Mouse (Mus musculus) limb, embryonic 13.5 days (tissue): ENCODE measurements around the gene Nmnat2. TPM values are rescaled to one million over a fixed set of nuclear protein-coding genes. Genes with fewer than 3 reads are reported as not detected.

Source experiments
- ATAC-seq: fragments of 200-750 bp; cut with Nextera tagmentation; 2 replicates; pipeline ENCODE4 v1.8.0; 2017; ENCODE audit warnings: low read depth, moderate number of reproducible peaks, moderate TSS enrichment; ENCODE audit not compliant: low FRiP score
- H3K27ac ChIP-seq: fragments of 300-500 bp; sonication (generic); 2 replicates; pipeline ENCODE4 v1.5.1; 2015; ENCODE audit warnings: inconsistent platforms, mild to moderate bottlenecking, moderate library complexity
- H3K27me3 ChIP-seq: fragments of 300-500 bp; sonication (generic); 2 replicates; pipeline ENCODE4 v1.6.1; 2015; ENCODE audit warnings: mild to moderate bottlenecking, inconsistent platforms
- H3K36me3 ChIP-seq: fragments of 300-500 bp; sonication (generic); 2 replicates; pipeline ENCODE4 v1.6.1; 2015; ENCODE audit warnings: inconsistent platforms, mild to moderate bottlenecking, moderate library complexity
- H3K4me1 ChIP-seq: fragments of 300-500 bp; sonication (generic); 2 replicates; pipeline ENCODE4 v1.6.1; 2015; ENCODE audit warnings: inconsistent platforms
- H3K4me2 ChIP-seq: fragments of 300-500 bp; sonication (generic); replicated peaks from 2 replicates; pipeline ENCODE4 v1.6.1; 2015; ENCODE audit warnings: inconsistent platforms, mild to moderate bottlenecking, moderate library complexity
- H3K4me3 ChIP-seq: fragments of 300-500 bp; sonication (generic); 2 replicates; pipeline ENCODE4 v1.5.1; 2015; ENCODE audit warnings: moderate library complexity, mild to moderate bottlenecking, inconsistent platforms
- H3K9ac ChIP-seq: fragments of 300-500 bp; sonication (generic); 2 replicates; pipeline ENCODE4 v1.6.1; 2015; ENCODE audit warnings: mild to moderate bottlenecking, inconsistent platforms
- H3K9me3 ChIP-seq: fragments of 300-500 bp; sonication (generic); 2 replicates; pipeline ENCODE4 v1.6.1; 2016; ENCODE audit warnings: inconsistent platforms
- WGBS: fragments of 180-500 bp; shearing (Covaris S2); methylation state at CpG from one replicate; pipeline ENCODE4 v1.1.7; 2015; 5-methylcytosine and 5-hydroxymethylcytosine counted together
- polyA plus RNA-seq: library from polyadenylated mRNA; unstranded; fragments of >200 nt; fragmentation: Nextera tagmentation; extraction: Ambion mirVana; gene quantifications from 2 replicates; pipeline ENCODE4 v1.2.1, GENCODE M21; 2015

Gene Nmnat2
- 0.91 and 1.5 TPM in 2 replicates for polyA plus RNA-seq

- no peak within 1 kb of the TSS for H3K9ac ChIP-seq
- peaks cover 17% of the 10 kb centered on the region for H3K4me1 ChIP-seq
- H3K27ac ChIP-seq = no peak within 1 kb of the TSS
- peaks cover 62% of the 10 kb centered on the region for H3K27me3 ChIP-seq
- no peaks in the 10 kb centered on the region for H3K36me3 ChIP-seq
- H3K4me3 ChIP-seq = peak within 1 kb of the TSS; percentile 48
- WGBS = under 1% methylated on average over 42 of the region's 42 CpGs
- ATAC-seq = no peak; the same call in 1 of the 2 replicates
- peak within 1 kb of the TSS; percentile 77 for H3K4me2 ChIP-seq
- H3K9me3 ChIP-seq = no peaks in the 10 kb centered on the region
These were observed at the start of gene Nmnat2 for GRCm38 (mm10) chr1:152954821-152955523. Gene Nmnat2, plus strand, starts transcription at chr1:152954993.

DNA sequence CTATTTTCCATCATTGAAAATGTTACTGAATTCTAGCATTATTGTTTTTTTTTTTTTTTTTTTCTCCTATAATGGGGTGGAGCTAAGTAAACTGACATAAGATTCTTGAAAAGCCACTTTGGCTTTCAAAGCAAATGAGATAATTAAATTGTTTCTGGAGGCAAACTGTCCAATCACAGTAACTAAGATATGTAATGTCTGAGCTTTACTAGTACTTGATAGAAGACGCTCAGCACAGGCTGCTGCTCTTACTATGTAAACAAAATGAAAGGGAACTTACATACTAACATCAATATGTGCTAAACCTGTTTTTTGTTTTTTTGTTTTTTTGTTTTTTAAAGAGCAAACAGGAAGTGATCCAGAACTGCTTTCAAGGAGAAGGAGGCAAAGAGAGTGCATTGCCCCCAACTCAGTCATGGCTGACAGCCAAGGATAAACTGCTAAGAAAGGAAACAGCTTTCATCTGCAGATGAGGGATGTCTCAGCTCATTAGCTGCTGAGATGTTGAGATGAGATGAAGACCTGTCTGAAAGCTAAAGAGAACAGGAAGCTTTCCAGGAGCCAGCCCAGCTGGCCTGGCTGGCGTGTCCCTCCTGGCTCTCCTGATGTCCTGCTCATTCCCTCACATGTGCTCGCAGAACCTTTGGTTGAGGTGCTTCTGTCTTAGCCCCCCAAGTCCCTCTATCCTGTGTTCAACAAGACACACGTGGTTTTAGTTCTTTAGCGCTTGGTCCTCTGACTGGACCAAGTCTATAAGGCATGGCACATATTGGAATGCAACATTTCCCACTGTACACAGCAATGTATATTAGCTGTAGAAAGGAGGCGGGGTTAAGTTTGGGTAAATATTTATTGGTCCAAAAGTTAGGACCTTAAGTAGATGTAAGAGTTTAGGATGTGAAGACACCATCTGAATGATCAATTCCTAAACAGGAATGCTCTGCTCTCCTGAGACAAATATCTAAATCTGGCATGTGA, 41.0 kb upstream of the Nmnat2 start:
- no peak overlapping the region for H3K4me2 ChIP-seq
- H3K9ac ChIP-seq = no peak overlapping the region
- H3K27ac ChIP-seq = no peak overlapping the region
- ATAC-seq = no peak
- H3K4me3 ChIP-seq = no peak overlapping the region
- no peaks in the 10 kb centered on the region for H3K4me1 ChIP-seq
- H3K9me3 ChIP-seq = no peaks in the 10 kb centered on the region
- WGBS = 73% methylated on average over 6 of the region's 6 CpGs
- no peaks in the 10 kb centered on the region for H3K36me3 ChIP-seq
- no peaks in the 10 kb centered on the region for H3K27me3 ChIP-seq

DNA sequence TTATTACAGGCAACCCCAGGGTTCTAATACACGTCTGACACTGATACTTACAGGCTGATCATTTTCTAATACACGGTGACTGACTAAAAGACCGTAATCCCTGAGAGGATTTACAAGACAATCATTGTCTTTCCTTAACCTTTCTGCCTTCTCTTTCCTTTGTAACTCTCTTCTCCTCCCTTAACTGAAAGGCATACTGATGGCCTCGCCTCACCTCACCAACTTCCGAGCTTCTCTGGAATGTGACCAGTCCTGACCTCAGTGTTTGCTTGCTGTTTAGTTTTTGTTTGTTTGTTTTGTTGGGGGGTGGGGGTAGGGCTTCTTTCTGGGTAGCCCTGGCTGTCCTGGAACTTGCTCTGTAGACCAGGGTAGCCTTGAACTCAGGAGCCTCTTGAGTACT, 39.0 kb upstream of the Nmnat2 start:
- Histone ChIP-seq H3K36me3 (no peaks in the 10 kb centered on the region), H3K4me2 (no peak overlapping the region), H3K27ac (no peak overlapping the region), H3K4me1 (no peaks in the 10 kb centered on the region), H3K27me3 (no peaks in the 10 kb centered on the region), H3K4me3 (no peak overlapping the region), H3K9ac (no peak overlapping the region), H3K9me3 (no peaks in the 10 kb centered on the region)
- 47% methylated on average over 5 of the region's 5 CpGs for WGBS
- no peak for ATAC-seq

DNA sequence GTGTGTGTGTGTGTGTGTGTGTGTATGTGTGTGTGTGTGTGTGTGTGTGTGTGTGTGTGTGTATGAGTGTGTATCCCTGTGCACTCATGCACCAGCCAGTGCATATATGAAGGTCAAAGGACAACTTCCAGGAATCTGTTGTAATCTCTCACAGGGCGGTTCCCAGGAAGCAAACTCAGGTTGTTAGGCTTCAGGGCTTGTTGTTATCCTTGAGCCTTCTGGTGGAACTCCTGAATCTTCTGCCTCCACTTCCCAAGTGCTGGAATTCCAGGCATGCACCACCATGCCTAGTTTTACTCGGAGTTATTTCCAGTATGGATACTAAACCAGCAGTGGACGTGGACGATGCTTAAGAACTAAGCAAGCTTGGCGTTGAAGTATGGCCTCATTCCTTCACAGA, 37.9 kb upstream of the Nmnat2 start:
- no peak for ATAC-seq
- Histone ChIP-seq H3K9me3 (no peaks in the 10 kb centered on the region), H3K4me3 (no peak overlapping the region), H3K4me2 (no peak overlapping the region), H3K27me3 (no peaks in the 10 kb centered on the region), H3K9ac (no peak overlapping the region), H3K4me1 (no peaks in the 10 kb centered on the region), H3K27ac (no peak overlapping the region), H3K36me3 (no peaks in the 10 kb centered on the region)
- 83% methylated on average over 5 of the region's 5 CpGs for WGBS

DNA sequence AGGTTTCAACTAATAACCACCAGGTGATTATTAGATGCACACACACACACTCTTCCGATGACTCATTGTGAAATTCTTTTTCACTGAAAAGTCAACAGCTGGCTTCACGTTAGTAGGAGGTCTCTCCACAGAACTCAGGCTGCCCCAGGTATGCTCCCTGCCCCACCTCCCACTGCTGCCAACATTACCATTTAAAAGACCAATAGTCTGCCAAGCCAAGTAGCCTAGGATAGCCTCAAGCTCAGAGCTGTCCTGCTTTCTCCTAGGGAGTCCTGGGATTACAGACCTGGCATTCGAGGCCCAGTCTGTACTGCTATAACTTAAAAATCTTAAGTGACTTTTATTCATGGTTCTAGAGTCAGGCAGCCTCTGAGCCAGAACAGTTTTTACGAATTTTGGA, 37.2 kb upstream of the Nmnat2 start:
- Histone ChIP-seq H3K27me3 (no peaks in the 10 kb centered on the region), H3K4me3 (no peak overlapping the region), H3K36me3 (no peaks in the 10 kb centered on the region), H3K9me3 (no peaks in the 10 kb centered on the region), H3K4me2 (no peak overlapping the region), H3K9ac (no peak overlapping the region), H3K4me1 (no peaks in the 10 kb centered on the region), H3K27ac (no peak overlapping the region)
- ATAC-seq = no peak
- 67% methylated on average over 4 of the region's 4 CpGs for WGBS

- no peak overlapping the region for H3K9ac ChIP-seq
- H3K4me3 ChIP-seq = no peak overlapping the region
- no peak for ATAC-seq
- no peaks in the 10 kb centered on the region for H3K36me3 ChIP-seq
- 82% methylated on average over 3 of the region's 3 CpGs for WGBS
- no peak overlapping the region for H3K27ac ChIP-seq
- no peaks in the 10 kb centered on the region for H3K4me1 ChIP-seq
- no peak overlapping the region for H3K4me2 ChIP-seq
- H3K9me3 ChIP-seq = no peaks in the 10 kb centered on the region
- H3K27me3 ChIP-seq = no peaks in the 10 kb centered on the region
These were observed 33.0 kb upstream of the Nmnat2 start for GRCm38 (mm10) chr1:152921786-152922185.

GRCm38 (mm10) chr1:152933962-152934361, 20.8 kb upstream of the Nmnat2 start:
- Histone ChIP-seq H3K27me3 (no peaks in the 10 kb centered on the region), H3K4me1 (no peaks in the 10 kb centered on the region), H3K36me3 (no peaks in the 10 kb centered on the region), H3K4me2 (no peak overlapping the region), H3K9ac (no peak overlapping the region), H3K4me3 (no peak overlapping the region), H3K27ac (no peak overlapping the region), H3K9me3 (no peaks in the 10 kb centered on the region)
- ATAC-seq = no peak
- 52% methylated on average over 11 of the region's 11 CpGs for WGBS

GRCm38 (mm10) chr1:152935476-152935875, 19.3 kb upstream of the Nmnat2 start:
- Histone ChIP-seq H3K9me3 (no peaks in the 10 kb centered on the region), H3K36me3 (no peaks in the 10 kb centered on the region), H3K9ac (no peak overlapping the region), H3K4me3 (no peak overlapping the region), H3K4me2 (no peak overlapping the region), H3K4me1 (no peaks in the 10 kb centered on the region), H3K27me3 (no peaks in the 10 kb centered on the region), H3K27ac (no peak overlapping the region)
- WGBS = 81% methylated on average over 6 of the region's 6 CpGs
- ATAC-seq = no peak

DNA sequence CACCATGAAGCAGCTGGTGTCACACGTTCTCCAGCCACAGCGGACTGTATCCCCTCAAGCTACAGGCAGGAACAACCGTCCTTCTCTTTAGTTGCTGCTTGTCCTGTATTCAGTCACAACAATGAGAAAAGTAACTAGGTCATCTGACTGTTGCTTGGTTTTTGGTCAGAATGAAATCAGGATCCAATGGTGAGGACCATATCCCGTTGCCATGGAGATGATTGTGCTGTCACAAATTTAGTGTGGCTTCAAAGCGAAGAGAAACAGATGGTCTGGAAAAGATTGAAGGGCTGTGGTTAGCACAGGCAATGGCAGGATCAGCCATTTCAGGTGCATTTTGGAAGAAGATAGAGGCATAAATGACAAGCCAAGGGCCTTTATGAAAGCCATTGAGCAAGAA, 18.4 kb upstream of the Nmnat2 start:
- no peaks in the 10 kb centered on the region for H3K4me1 ChIP-seq
- H3K9me3 ChIP-seq = no peaks in the 10 kb centered on the region
- no peak overlapping the region for H3K9ac ChIP-seq
- WGBS = 75% methylated on average over 5 of the region's 5 CpGs
- H3K36me3 ChIP-seq = no peaks in the 10 kb centered on the region
- H3K4me2 ChIP-seq = no peak overlapping the region
- H3K27me3 ChIP-seq = no peaks in the 10 kb centered on the region
- no peak for ATAC-seq
- H3K27ac ChIP-seq = no peak overlapping the region
- no peak overlapping the region for H3K4me3 ChIP-seq

DNA sequence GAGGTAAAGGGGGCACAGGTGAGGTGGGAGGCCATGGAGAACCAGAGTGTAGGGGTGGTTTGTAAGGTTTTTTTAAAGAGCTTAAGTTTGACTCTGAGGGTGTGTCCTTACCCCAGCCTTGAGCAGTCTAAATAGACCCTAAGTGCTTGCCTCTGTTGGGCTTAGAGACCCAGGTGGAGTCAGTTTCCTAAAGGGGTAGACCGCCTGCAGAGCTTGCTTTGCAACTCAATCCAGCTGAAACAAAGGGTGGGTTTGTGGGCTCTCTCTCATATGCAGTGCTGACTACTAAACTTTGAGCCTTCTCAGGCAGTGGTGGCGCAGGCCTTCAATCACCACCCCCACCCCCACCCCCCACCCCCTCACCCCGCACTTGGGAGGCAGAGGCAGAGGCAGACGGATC, 11.8 kb upstream of the Nmnat2 start:
- Histone ChIP-seq H3K4me1 (no peaks in the 10 kb centered on the region), H3K4me3 (no peak overlapping the region), H3K27me3 (no peaks in the 10 kb centered on the region), H3K9me3 (no peaks in the 10 kb centered on the region), H3K4me2 (no peak overlapping the region), H3K36me3 (no peaks in the 10 kb centered on the region), H3K27ac (no peak overlapping the region), H3K9ac (no peak overlapping the region)
- 52% methylated on average over 4 of the region's 4 CpGs for WGBS
- no peak for ATAC-seq

DNA sequence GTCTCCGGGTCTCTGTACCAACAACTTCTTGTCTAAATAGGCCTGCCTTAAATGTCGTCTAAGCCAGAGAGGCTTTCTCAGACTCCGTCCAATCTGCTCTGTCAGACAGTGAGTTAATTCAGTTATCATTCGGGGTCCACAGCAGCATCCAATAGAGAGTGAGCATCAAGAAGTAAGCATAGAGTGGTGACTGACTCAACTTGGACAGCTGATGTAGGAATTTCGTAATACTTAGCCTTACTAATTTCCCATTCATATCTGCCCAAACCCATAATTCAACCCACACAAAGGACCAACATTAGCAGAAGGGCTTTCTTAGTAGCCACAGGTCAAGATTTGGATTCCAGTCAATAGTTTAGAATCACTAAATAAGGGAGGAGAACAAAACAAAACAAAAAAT, 626 bp upstream of the Nmnat2 start:
- no peak for ATAC-seq
- Histone ChIP-seq H3K4me1 (peaks cover 17% of the 10 kb centered on the region), H3K9me3 (no peaks in the 10 kb centered on the region), H3K27ac (no peak overlapping the region), H3K27me3 (peaks cover 62% of the 10 kb centered on the region), H3K4me3 (no peak overlapping the region), H3K4me2 (no peak overlapping the region), H3K9ac (no peak overlapping the region), H3K36me3 (no peaks in the 10 kb centered on the region)
- 68% methylated on average over 5 of the region's 5 CpGs for WGBS

GRCm38 (mm10) chr1:152955564-152956211, 895 bp downstream of the Nmnat2 start:
- Histone ChIP-seq H3K27me3 (peaks cover 62% of the 10 kb centered on the region), H3K4me2 (peak overlapping the region; percentile 77)
- 1% methylated on average over 40 of the region's 40 CpGs for WGBS

More at GRCm38 (mm10) chr1:152955564-152956211, 895 bp downstream of the Nmnat2 start:
- Histone ChIP-seq H3K9ac (no peak overlapping the region), H3K4me1 (peaks cover 17% of the 10 kb centered on the region), H3K36me3 (no peaks in the 10 kb centered on the region), H3K4me3 (peak overlapping the region; percentile 48), H3K9me3 (no peaks in the 10 kb centered on the region), H3K27ac (no peak overlapping the region)
- ATAC-seq = no peak
